Mouse (Mus musculus) forebrain, embryonic 10.5 days (tissue): ENCODE results near the gene Trim28. TPM values are rescaled to one million over a fixed set of nuclear protein-coding genes. Genes with fewer than 3 reads are reported as not detected.
"Not testable (repeated sequence)": the region's sequence is repeated elsewhere in the genome, so short reads cannot be mapped to it uniquely, and the experiment has no call there.

ENCODE experiments used
- DNase-seq: peaks from one replicate; pipeline ENCODE4 v3.0.0-alpha.2; 2017; ENCODE audit warnings: low spot score; ENCODE audit errors: extremely low spot score
- H3K27ac ChIP-seq: fragments of 300-500 bp; sonication (generic); 2 replicates; pipeline ENCODE4 v1.5.1; 2016; ENCODE audit warnings: mild to moderate bottlenecking
- H3K27me3 ChIP-seq: fragments of 300-500 bp; sonication (generic); 2 replicates; pipeline ENCODE4 v1.6.1; 2016; ENCODE audit warnings: mild to moderate bottlenecking; ENCODE audit not compliant: poor library complexity, severe bottlenecking
- H3K36me3 ChIP-seq: fragments of 300-500 bp; sonication (generic); replicated peaks from 2 replicates; pipeline ENCODE4 v1.6.1; 2016; ENCODE audit warnings: mild to moderate bottlenecking, moderate library complexity
- H3K4me1 ChIP-seq: fragments of 300-500 bp; sonication (generic); 2 replicates; pipeline ENCODE4 v1.6.1; 2016
- H3K4me3 ChIP-seq: fragments of 300-500 bp; sonication (generic); 2 replicates; pipeline ENCODE4 v1.5.1; 2016; ENCODE audit warnings: mild to moderate bottlenecking, moderate library complexity
- H3K9me3 ChIP-seq: fragments of 300-500 bp; sonication (generic); 2 replicates; pipeline ENCODE4 v1.6.1; 2016; ENCODE audit warnings: mild to moderate bottlenecking, moderate library complexity
- WGBS: fragments of 180-500 bp; shearing (Covaris S2); methylation state at CpG from one replicate; pipeline ENCODE4 v1.1.7; 2016; 5-methylcytosine and 5-hydroxymethylcytosine counted together
- polyA plus RNA-seq: library from polyadenylated mRNA; unstranded; fragments of >200 nt; fragmentation: Nextera tagmentation; extraction: Ambion mirVana; gene quantifications from 2 replicates; pipeline ENCODE4 v1.2.1, GENCODE M21; 2016

The Trim28 gene
- polyA plus RNA-seq, 1 experiment from 2014 or later, result 415 TPM

- 52% methylated on average over 8 of the region's 8 CpGs for WGBS
- H3K4me3 ChIP-seq, result no peak overlapping the region
- no peak for DNase-seq
- H3K9me3 ChIP-seq, result no peaks in the 10 kb centered on the region
- H3K4me1 ChIP-seq, result peaks cover 14% of the 10 kb centered on the region
- H3K27ac ChIP-seq, result no peak overlapping the region
- H3K36me3 ChIP-seq, result no peaks in the 10 kb centered on the region
- no peaks in the 10 kb centered on the region for H3K27me3 ChIP-seq
Observed at GRCm38 (mm10) chr7:13056913-13057700, 58.2 kb downstream of the Trim28 start.

GRCm38 (mm10) chr7:13059536-13059935, 60.6 kb downstream of the Trim28 start:
- Histone ChIP-seq H3K4me1 (peaks cover 7% of the 10 kb centered on the region), H3K27ac (no peak overlapping the region), H3K4me3 (no peak overlapping the region), H3K36me3 (no peaks in the 10 kb centered on the region), H3K9me3 (no peaks in the 10 kb centered on the region; the same call in 1 of the 2 replicates), H3K27me3 (no peaks in the 10 kb centered on the region)
- 88% methylated on average over 9 of the region's 9 CpGs for WGBS
- DNase-seq, result no peak

- DNase-seq, H3K27ac ChIP-seq, H3K4me1 ChIP-seq, H3K36me3 ChIP-seq, H3K4me3 ChIP-seq, H3K27me3 ChIP-seq, H3K9me3 ChIP-seq: not testable (repeated sequence)
- WGBS, result 37% methylated on average over 2 of the region's 2 CpGs
Observed at GRCm38 (mm10) chr7:13063399-13063798, 64.5 kb downstream of the Trim28 start.

GRCm38 (mm10) chr7:13072293-13072692, 73.4 kb downstream of the Trim28 start:
- H3K36me3 ChIP-seq, result no peaks in the 10 kb centered on the region
- no peaks in the 10 kb centered on the region for H3K27me3 ChIP-seq
- no peaks in the 10 kb centered on the region for H3K9me3 ChIP-seq
- H3K27ac ChIP-seq, result no peak overlapping the region
- 56% methylated on average over 5 of the region's 5 CpGs for WGBS
- no peak overlapping the region for H3K4me3 ChIP-seq
- no peaks in the 10 kb centered on the region for H3K4me1 ChIP-seq
- DNase-seq, result no peak

Other genes with a start within 250 kb of the Trim28 start
- 12.3 and 13.2 TPM in 2 replicates for gene Zscan18, start 195.5 kb upstream of the Trim28 start, polyA plus RNA-seq
- 17.8 and 18.4 TPM in 2 replicates for gene Zfp329, start 180.3 kb upstream of the Trim28 start, polyA plus RNA-seq
- gene Zfp110, start 164.4 kb upstream of the Trim28 start, polyA plus RNA-seq, result 28.7 and 30.1 TPM in 2 replicates
- gene Zfp128, start 117.9 kb upstream of the Trim28 start, polyA plus RNA-seq, result 4.4 and 5.1 TPM in 2 replicates
- 18.5 and 19.8 TPM in 2 replicates for gene Zscan22, start 101.3 kb upstream of the Trim28 start, polyA plus RNA-seq
- gene Rps5, start 76.8 kb upstream of the Trim28 start, polyA plus RNA-seq, result 1,023 and 1,050 TPM in 2 replicates
- gene Rnf225, start 71.7 kb upstream of the Trim28 start, polyA plus RNA-seq, result 0.55 and 1.0 TPM in 2 replicates
- 10.5 and 11.1 TPM in 2 replicates for gene Zfp324, start 33.3 kb upstream of the Trim28 start, polyA plus RNA-seq
- gene Zfp446, start 21.3 kb upstream of the Trim28 start, polyA plus RNA-seq, result 16.5 and 17.7 TPM in 2 replicates
- gene Slc27a5, start 922 bp upstream of the Trim28 start, polyA plus RNA-seq, result not detected in 2 replicates
- gene Zbtb45, start 10.9 kb downstream of the Trim28 start, polyA plus RNA-seq, result 29.7 and 30.7 TPM in 2 replicates
- 97.3 and 102 TPM in 2 replicates for gene Chmp2a, start 35.7 kb downstream of the Trim28 start, polyA plus RNA-seq
- 82.9 and 88.7 TPM in 2 replicates for gene Ube2m, start 39.2 kb downstream of the Trim28 start, polyA plus RNA-seq
- gene Mzf1, start 55.6 kb downstream of the Trim28 start, polyA plus RNA-seq, result 3.9 and 4.3 TPM in 2 replicates
- not detected in 2 replicates for gene Vmn1r85, start 96.1 kb downstream of the Trim28 start, polyA plus RNA-seq
- gene Vmn1r86, start 120.8 kb downstream of the Trim28 start, polyA plus RNA-seq, result not detected in 2 replicates
- gene Vmn1r87, start 141.0 kb downstream of the Trim28 start, polyA plus RNA-seq, result not detected in 2 replicates
- not detected in 2 replicates for gene Vmn1r88, start 160.5 kb downstream of the Trim28 start, polyA plus RNA-seq
- not detected in 2 replicates for gene Vmn1r89, start 213.9 kb downstream of the Trim28 start, polyA plus RNA-seq